Mouse (Mus musculus) midbrain, embryonic 16.5 days (tissue): Measurements from ENCODE around the gene Grin2b. TPM values are rescaled to one million over a fixed set of nuclear protein-coding genes. Genes with fewer than 3 reads are reported as not detected.

Experiments
- ATAC-seq: fragments of 200-750 bp; cut with Nextera tagmentation; 2 replicates; pipeline ENCODE4 v1.8.0; 2017; ENCODE audit warnings: moderate TSS enrichment
- H3K27ac ChIP-seq: fragments of 300-500 bp; sonication (generic); 2 replicates; pipeline ENCODE4 v1.5.1; 2014; ENCODE audit warnings: mild to moderate bottlenecking, low read length, mixed read lengths
- H3K27me3 ChIP-seq: fragments of 300-500 bp; sonication (generic); 2 replicates; pipeline ENCODE4 v1.6.1; 2014; ENCODE audit warnings: low read depth, low read length, mixed read lengths; ENCODE audit not compliant: control insufficient read depth, insufficient read depth
- H3K36me3 ChIP-seq: fragments of 300-500 bp; sonication (generic); 2 replicates; pipeline ENCODE4 v1.6.1; 2014; ENCODE audit warnings: mild to moderate bottlenecking, low read length, moderate library complexity, mixed read lengths; ENCODE audit not compliant: control insufficient read depth, insufficient read depth
- H3K4me1 ChIP-seq: fragments of 300-500 bp; sonication (generic); 2 replicates; pipeline ENCODE4 v1.6.1; 2014; ENCODE audit warnings: mild to moderate bottlenecking, low read length, mixed read lengths; ENCODE audit not compliant: control insufficient read depth, insufficient read depth
- H3K4me2 ChIP-seq: fragments of 300-500 bp; sonication (generic); 2 replicates; pipeline ENCODE4 v1.6.1; 2014; ENCODE audit warnings: mild to moderate bottlenecking, low read length, mixed read lengths
- H3K4me3 ChIP-seq: fragments of 300-500 bp; sonication (generic); 2 replicates; pipeline ENCODE4 v1.5.1; 2014; ENCODE audit warnings: low read depth, mild to moderate bottlenecking, low read length, moderate library complexity, mixed read lengths
- H3K9ac ChIP-seq: fragments of 300-500 bp; sonication (generic); 2 replicates; pipeline ENCODE4 v1.6.1; 2014; ENCODE audit warnings: low read depth, low read length, mixed read lengths
- H3K9me3 ChIP-seq: fragments of 300-500 bp; sonication (generic); replicated peaks from 2 replicates; pipeline ENCODE4 v1.6.1; 2014; ENCODE audit warnings: mild to moderate bottlenecking, low read length, mixed read lengths; ENCODE audit not compliant: control insufficient read depth, poor library complexity, severe bottlenecking
- WGBS: fragments of 180-500 bp; shearing (Covaris S2); extraction: QIAGEN DNeasy Blood & Tissue Kit; methylation state at CpG from one replicate; pipeline ENCODE4 v1.1.7; 2014; 5-methylcytosine and 5-hydroxymethylcytosine counted together
- polyA plus RNA-seq: library from polyadenylated mRNA; unstranded; fragments of >200 nt; fragmentation: Nextera tagmentation; extraction: Ambion mirVana; gene quantifications from 2 replicates; pipeline ENCODE4 v1.2.1, GENCODE M21; 2015

Grin2b gene
- polyA plus RNA-seq, 1 experiment from 2014 or later = 75.6 TPM

DNA sequence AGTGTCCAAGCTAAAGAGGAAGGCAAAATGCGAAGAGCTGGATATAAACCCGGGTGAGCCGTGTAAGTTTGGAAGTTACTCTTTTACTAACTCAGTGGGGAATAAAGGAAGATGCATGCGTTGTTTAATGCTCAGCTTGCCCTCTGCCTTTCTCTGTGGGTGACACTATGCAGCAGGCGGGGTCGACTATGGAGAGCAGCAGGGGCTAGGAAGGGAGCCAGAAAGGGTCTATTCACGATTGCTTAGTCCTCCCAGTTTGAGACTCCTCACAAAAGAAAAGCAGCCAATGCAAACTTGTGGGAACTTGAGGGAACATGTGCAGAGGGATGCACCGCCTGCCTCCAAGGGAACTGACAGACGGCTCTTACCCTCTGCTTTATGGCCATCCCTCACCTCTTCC, 211.5 kb downstream of the Grin2b start:
- ATAC-seq = no peak; the same call in 1 of the 2 replicates
- no peaks in the 10 kb centered on the region for H3K27me3 ChIP-seq
- H3K4me1 ChIP-seq = peaks cover 8% of the 10 kb centered on the region
- no peaks in the 10 kb centered on the region for H3K36me3 ChIP-seq
- H3K4me2 ChIP-seq = no peak overlapping the region
- H3K9me3 ChIP-seq = no peaks in the 10 kb centered on the region
- no peak overlapping the region for H3K4me3 ChIP-seq
- no peak overlapping the region for H3K9ac ChIP-seq
- no peak overlapping the region for H3K27ac ChIP-seq
- WGBS = 18% methylated on average over 9 of the region's 9 CpGs

DNA sequence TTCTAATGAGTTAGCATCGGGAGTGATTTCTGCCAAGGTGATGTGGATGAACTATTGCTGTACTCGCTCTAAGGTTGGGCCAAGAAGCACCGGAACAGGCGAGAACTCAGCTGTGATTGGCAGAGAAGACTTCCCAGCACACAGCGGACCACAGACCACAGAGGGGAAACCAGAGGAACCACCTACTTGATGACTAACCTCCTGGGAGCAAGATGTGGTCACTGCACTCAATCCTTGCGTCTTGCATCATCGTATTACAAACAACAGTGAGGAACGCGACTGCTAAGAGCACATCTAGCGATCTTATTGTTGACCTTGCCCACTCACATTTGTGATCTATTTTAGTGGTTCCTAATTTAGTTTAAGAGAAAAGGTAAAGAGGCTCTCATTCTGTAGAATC, 213.7 kb downstream of the Grin2b start:
- H3K4me3 ChIP-seq = no peak overlapping the region
- no peaks in the 10 kb centered on the region for H3K27me3 ChIP-seq
- H3K36me3 ChIP-seq = no peaks in the 10 kb centered on the region
- no peak for ATAC-seq
- WGBS = 96% methylated on average over 10 of the region's 10 CpGs
- H3K4me2 ChIP-seq = no peak overlapping the region
- H3K4me1 ChIP-seq = peaks cover 10% of the 10 kb centered on the region
- no peak overlapping the region for H3K9ac ChIP-seq
- no peaks in the 10 kb centered on the region for H3K9me3 ChIP-seq
- H3K27ac ChIP-seq = no peak overlapping the region

DNA sequence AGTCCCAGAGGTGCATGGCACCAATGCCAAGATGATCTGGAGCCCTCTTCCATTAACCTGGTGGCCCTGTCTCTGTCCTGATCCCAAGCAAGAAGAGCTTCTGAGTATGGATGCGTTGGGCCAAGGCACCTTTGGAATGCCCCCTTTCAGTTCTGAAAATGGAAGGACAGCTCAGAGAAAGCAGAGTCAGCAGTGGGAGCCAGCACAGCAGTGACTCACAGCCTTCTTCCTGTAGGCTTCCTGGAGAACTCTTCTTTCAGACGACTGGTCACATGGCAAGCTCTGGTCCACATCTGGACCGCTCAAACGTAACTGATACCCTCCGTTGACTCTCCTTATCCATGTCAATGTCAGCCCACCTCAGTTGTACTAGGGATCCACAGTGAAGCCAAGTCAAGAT, 221.6 kb downstream of the Grin2b start:
- Histone ChIP-seq H3K4me1 (peaks cover 5% of the 10 kb centered on the region; the same call in 1 of the 2 replicates), H3K27ac (no peak overlapping the region), H3K36me3 (no peaks in the 10 kb centered on the region), H3K9me3 (no peaks in the 10 kb centered on the region), H3K4me2 (no peak overlapping the region), H3K9ac (no peak overlapping the region), H3K4me3 (no peak overlapping the region), H3K27me3 (no peaks in the 10 kb centered on the region)
- 89% methylated on average over 5 of the region's 5 CpGs for WGBS
- no peak for ATAC-seq

DNA sequence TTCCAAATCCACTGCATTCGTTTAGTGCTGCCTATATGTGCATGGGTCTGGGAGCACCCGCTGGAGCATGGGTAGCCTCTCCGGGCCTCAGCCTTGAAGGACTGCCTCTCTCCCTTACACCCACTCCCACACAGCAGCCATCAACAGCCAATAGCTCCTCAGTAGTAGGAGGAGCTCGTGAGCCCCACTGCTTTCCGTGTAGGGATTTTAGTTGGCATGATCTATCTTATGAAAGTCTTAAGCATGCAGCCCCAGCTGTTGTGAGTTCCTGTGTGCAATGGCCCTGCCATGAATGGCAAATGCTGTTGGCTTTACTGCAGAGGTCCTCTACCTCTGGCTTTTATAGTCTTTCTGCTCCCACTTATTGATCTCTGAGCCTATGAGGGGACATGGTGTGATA, 227.8 kb downstream of the Grin2b start:
- no peak overlapping the region for H3K4me2 ChIP-seq
- H3K27me3 ChIP-seq = no peaks in the 10 kb centered on the region
- ATAC-seq = no peak
- 84% methylated on average over 5 of the region's 5 CpGs for WGBS
- H3K27ac ChIP-seq = no peak overlapping the region
- H3K36me3 ChIP-seq = no peaks in the 10 kb centered on the region
- H3K9me3 ChIP-seq = no peaks in the 10 kb centered on the region
- H3K9ac ChIP-seq = no peak overlapping the region
- H3K4me1 ChIP-seq = no peaks in the 10 kb centered on the region
- no peak overlapping the region for H3K4me3 ChIP-seq

DNA sequence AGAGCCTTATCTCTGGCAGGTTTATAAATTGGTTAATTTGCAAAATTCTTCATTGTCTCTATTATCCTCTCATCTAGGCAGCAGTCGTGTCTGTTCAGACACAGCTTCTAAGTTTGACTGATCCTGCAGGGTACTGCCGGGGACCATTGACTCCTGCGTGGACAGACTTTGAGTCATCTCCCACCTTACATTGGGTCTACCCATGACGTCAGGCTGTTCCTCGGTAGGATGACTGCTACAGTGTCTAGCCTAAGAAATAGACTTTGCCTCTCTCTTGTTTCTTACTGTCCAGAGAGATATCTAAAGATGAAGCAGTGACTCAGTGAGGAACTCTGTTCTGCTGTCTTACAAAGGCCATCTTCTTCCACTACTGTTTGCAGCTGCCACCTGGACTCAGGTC, 229.0 kb downstream of the Grin2b start:
- 84% methylated on average over 5 of the region's 5 CpGs for WGBS
- ATAC-seq = no peak
- H3K27me3 ChIP-seq = no peaks in the 10 kb centered on the region

DNA sequence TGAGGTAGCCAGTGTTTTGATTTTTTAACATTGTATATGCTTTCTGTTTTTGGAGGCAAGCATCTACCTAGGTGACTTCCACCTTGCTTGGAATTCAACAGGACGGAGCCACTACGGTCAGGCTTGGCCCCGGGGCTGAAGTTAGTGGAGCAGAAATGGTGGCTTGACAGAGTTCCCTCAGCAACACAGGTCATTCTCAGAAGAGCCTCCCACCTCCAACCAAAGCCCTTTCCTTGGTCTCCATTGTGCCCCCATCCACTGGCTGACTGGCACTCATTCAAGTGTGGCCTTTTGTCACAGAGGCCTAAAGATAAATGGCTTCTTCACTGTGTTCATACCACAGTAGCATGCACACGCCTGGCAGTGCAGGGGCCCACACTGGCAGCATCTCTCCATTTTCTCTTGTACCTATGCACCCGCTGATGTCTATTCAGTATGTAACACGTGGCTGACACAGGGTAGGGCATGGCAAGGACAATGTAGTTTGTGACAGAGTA, 230.1 kb downstream of the Grin2b start:
- Histone ChIP-seq H3K27me3 (no peaks in the 10 kb centered on the region), H3K27ac (no peak overlapping the region), H3K9me3 (no peaks in the 10 kb centered on the region), H3K36me3 (no peaks in the 10 kb centered on the region), H3K4me3 (no peak overlapping the region), H3K4me1 (no peaks in the 10 kb centered on the region), H3K4me2 (no peak overlapping the region), H3K9ac (no peak overlapping the region)
- no peak for ATAC-seq
- 81% methylated on average over 6 of the region's 6 CpGs for WGBS

More for the DNA sequence above, 229.0 kb downstream of the Grin2b start:
- Histone ChIP-seq H3K9ac (no peak overlapping the region), H3K4me1 (no peaks in the 10 kb centered on the region), H3K27ac (no peak overlapping the region), H3K4me2 (no peak overlapping the region), H3K36me3 (no peaks in the 10 kb centered on the region), H3K9me3 (no peaks in the 10 kb centered on the region), H3K4me3 (no peak overlapping the region)

DNA sequence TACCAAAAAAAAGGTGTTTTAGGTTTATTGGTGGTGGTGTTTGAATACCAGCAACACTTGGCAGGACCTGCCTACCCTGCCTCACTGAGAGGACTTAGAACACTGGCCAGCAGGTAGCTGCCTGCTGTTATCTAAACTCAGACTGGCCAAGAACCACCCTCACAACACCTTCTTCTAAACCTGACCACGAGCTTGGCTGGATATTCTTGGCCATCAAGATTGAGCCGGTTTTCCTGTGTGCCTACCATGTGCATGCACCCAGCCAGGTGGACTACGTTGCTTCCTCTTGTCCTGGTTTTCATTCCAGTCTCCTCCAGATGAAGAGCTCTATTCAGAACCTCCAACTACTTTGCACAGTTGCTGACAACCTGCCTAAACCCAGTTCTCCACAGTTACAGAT, 240.4 kb downstream of the Grin2b start:
- ATAC-seq = no peak
- Histone ChIP-seq H3K9me3 (no peaks in the 10 kb centered on the region), H3K36me3 (no peaks in the 10 kb centered on the region), H3K4me3 (no peak overlapping the region), H3K27me3 (no peaks in the 10 kb centered on the region), H3K9ac (no peak overlapping the region), H3K4me1 (no peaks in the 10 kb centered on the region), H3K4me2 (no peak overlapping the region), H3K27ac (no peak overlapping the region)
- WGBS = 79% methylated on average over 3 of the region's 3 CpGs

DNA sequence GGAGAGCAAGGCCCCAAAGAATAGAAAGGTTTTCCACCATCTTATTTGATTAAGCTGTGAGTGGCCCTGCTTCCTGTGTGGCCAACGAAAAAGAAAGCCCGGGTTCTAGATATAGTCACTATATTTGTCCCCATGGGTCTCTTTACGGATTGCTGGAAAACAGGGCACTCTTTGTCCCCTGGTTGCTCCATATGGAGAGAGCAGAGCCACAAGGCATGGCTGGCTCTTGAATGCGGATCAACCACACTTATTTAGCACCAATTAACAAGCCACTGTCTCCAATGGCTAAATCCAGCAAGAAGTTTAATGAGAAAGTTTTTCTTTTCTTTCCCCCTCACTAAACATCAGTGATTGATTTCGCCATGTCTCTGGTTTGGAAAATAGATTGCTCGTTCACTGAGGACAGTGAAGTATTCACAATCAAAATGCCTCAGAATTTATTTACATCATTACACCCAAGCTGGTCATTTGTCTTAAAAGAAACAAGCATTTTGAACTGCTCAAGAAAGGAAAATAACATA, 240.9 kb downstream of the Grin2b start:
- ATAC-seq = no peak
- 79% methylated on average over 6 of the region's 6 CpGs for WGBS
- Histone ChIP-seq H3K4me2 (no peak overlapping the region), H3K27me3 (no peaks in the 10 kb centered on the region), H3K27ac (no peak overlapping the region), H3K9ac (no peak overlapping the region), H3K4me3 (no peak overlapping the region), H3K36me3 (no peaks in the 10 kb centered on the region), H3K9me3 (no peaks in the 10 kb centered on the region), H3K4me1 (no peaks in the 10 kb centered on the region)

DNA sequence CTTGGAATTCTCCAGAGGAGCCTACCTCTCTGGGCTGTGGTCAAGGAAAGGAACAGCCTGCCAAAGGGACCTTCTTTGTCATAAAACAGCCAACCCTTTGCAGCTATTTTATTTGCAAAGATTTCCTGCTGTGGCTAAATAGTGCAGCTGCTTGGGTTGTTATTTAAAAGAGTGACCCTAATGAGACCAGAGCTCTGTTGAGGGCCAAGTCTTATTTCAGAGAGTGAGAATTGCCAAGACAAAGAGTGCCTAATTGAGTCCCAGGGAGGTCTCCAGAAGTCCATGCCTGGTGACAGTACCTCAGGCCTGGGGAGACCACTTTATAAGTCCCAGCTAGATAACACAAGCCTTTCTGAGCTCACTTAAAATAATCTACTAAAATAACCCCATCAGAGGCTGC, 255.6 kb downstream of the Grin2b start:
- Histone ChIP-seq H3K9me3 (no peaks in the 10 kb centered on the region), H3K4me1 (peaks cover 13% of the 10 kb centered on the region), H3K27me3 (no peaks in the 10 kb centered on the region), H3K36me3 (peaks cover 2% of the 10 kb centered on the region; the same call in 1 of the 2 replicates), H3K4me3 (no peak overlapping the region), H3K9ac (no peak overlapping the region), H3K27ac (no peak overlapping the region), H3K4me2 (no peak overlapping the region)
- ATAC-seq = no peak
